Mouse (Mus musculus) embryonic fibroblast, embryonic 13.5 days (primary cell): Measurements from ENCODE around the gene Tram2. TPM values are rescaled to one million over a fixed set of nuclear protein-coding genes. Genes with fewer than 3 reads are reported as not detected.
A peak's percentile ranks its signal among the peaks of the same experiment; 100 is the strongest.

Experiments used
- H3K27ac ChIP-seq: 2 replicates; pipeline ENCODE4 v1.5.1; 2012; ENCODE audit warnings: low read length, control low read depth, inconsistent platforms; ENCODE audit not compliant: insufficient read depth
- H3K4me1 ChIP-seq: 2 replicates; pipeline ENCODE4 v1.6.1; 2011; ENCODE audit warnings: low read length; ENCODE audit not compliant: control insufficient read depth, insufficient read depth
- H3K4me3 ChIP-seq: 2 replicates; pipeline ENCODE4 v1.5.1; 2011; ENCODE audit warnings: mild to moderate bottlenecking, control low read depth, low read length; ENCODE audit not compliant: insufficient read depth
- CTCF ChIP-seq: IDR thresholded peaks from 2 replicates; pipeline ENCODE4 v1.5.1; 2011; ENCODE audit warnings: mild to moderate bottlenecking, control low read depth, low read length, moderate library complexity, borderline replicate concordance; ENCODE audit not compliant: insufficient read depth
- POLR2A ChIP-seq: IDR thresholded peaks from 2 replicates; pipeline ENCODE4 v1.6.1; 2011; ENCODE audit warnings: low read depth, mild to moderate bottlenecking, control low read depth, low read length, moderate library complexity
- polyA plus RNA-seq: library from polyadenylated mRNA; stranded (reverse); fragments of >200 nt; gene quantifications from 2 replicates; pipeline ENCODE4 v1.2.4, GENCODE M21; 2011; ENCODE audit warnings: low read depth; ENCODE audit not compliant: missing spikeins, insufficient read length

Gene Tram2
- polyA plus RNA-seq, 1 experiment = 57.1 TPM

DNA sequence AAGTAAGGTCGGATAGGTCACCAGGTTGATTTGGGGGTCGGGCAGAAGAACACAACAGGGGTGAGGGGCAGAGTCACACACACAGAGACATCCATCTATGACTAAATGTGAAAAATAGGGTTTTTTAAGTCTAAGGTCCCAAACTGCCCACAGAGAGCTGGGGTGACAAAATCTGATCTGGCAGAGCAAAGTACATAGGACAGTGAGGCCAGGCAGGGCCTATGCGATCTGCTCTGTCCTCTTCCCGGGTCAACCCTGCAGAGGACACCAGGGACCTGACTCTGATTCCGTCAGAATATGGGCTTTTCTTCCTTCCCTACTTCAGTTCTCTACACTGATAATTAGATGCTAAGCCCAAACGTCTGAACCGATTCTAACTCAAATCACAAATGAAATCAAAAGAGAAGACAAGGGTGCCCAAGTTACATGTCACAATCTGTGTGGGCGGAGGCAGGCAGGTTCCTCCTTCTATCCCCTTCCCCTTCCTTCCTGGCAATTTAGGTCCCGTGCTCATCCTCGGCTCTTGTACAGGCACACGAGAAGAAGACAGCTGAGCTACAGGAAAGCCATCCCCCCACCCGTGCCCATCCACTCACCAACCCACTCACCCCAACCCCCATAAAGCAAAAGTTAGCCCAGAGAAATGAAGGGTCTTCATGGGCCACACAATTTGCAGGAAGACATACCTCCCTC is 9.1 kb downstream of the Tram2 start:
- Histone ChIP-seq H3K4me1 (peaks cover 31% of the 10 kb centered on the region), H3K4me3 (no peak overlapping the region), H3K27ac (no peak overlapping the region)
- TF ChIP-seq CTCF = no peak
- no peak for TF ChIP-seq POLR2A

DNA sequence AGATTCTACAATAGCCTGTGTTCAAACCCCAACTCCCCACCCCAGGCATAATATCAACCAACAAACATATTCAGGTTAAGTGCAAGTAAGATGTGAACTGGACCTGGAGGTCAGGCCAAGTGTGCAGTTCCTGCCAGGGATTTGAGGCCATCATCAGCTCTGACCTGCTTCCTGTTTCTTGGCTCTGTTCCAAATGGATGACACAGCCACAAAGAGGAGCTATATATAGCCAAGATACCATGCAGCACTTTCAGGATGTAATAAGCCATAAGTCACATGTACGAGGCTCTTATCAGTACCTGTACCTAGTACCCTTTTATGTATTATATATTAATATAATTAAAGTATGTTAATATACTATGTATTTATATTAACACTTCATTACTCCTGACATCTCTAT is 10.5 kb downstream of the Tram2 start:
- Histone ChIP-seq H3K27ac (no peak overlapping the region), H3K4me1 (peaks cover 18% of the 10 kb centered on the region)
- TF ChIP-seq POLR2A (no peak), CTCF (no peak)

GRCm38 (mm10) chr1:21067536-21068221 is 11.3 kb downstream of the Tram2 start:
- TF ChIP-seq POLR2A (no peak), CTCF (no peak)
- Histone ChIP-seq H3K4me1 (peaks cover 13% of the 10 kb centered on the region), H3K4me3 (no peak overlapping the region), H3K27ac (no peak overlapping the region)

More for the DNA sequence above, 10.5 kb downstream of the Tram2 start:
- no peak overlapping the region for H3K4me3 ChIP-seq

GRCm38 (mm10) chr1:21064153-21064552 is 14.9 kb downstream of the Tram2 start:
- H3K4me3 ChIP-seq = no peak overlapping the region
- H3K4me1 ChIP-seq = peaks cover 4% of the 10 kb centered on the region
- TF ChIP-seq CTCF (no peak), POLR2A (no peak)
- H3K27ac ChIP-seq = no peak overlapping the region

DNA sequence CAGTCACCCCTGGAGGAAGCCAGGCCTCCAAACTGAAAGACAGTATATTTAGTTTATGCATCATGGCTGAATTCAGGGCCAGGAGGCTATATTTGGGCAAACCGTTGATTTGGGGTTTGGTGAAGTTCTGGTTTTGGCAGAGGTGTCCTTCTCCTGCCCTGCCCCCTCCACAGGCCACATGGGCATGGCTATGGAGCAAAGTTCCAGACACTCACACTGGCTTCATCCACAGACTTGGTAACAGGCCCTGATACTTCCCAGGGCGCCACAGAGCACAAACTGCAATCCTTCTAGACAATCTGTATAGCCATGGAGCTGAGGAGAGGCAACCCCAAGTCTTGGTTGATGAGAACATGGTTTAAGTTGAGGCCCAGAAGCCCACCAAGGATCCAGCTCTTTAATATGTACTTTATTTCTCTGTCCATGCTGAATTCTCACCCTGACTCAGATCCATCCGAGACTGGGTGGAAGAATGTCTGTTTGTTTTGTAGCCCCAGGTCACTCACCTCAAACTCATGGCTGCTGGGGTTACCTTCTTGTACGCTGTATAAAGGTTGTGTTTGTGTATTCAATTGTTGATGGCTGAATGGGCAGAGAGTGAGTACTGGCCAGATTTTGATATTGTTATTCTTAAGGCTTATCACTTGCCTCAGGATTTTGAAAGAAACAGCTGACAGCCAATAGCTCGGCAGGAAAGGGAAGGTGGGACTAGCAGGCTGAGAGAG is 19.5 kb downstream of the Tram2 start:
- Histone ChIP-seq H3K4me3 (no peak overlapping the region), H3K4me1 (peaks cover 2% of the 10 kb centered on the region; the same call in 1 of the 2 replicates), H3K27ac (no peak overlapping the region)
- TF ChIP-seq POLR2A (no peak), CTCF (no peak)

DNA sequence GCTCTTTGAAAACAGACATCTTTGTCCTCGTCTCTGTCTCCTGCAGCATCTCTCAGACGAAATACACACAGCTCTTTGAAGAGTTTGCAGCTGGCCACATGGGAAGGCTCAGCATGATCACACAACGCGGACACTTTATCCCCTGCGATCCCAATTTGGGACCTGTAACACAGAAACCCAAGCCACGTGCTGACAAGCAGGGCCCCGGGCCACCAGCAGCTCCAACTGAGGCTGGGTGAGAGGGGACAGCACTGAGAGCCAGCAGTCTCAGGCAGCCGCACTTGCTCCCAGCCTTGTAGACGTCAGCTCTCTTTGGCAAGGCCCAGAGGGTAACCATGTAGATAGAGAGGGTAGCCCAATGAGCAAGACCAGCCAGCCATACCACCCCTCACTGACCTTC is 26.0 kb downstream of the Tram2 start:
- Histone ChIP-seq H3K4me3 (no peak overlapping the region), H3K4me1 (peaks cover 18% of the 10 kb centered on the region), H3K27ac (peak overlapping the region; percentile 30)
- TF ChIP-seq POLR2A (no peak), CTCF (no peak)

- H3K4me1 ChIP-seq = peaks cover 16% of the 10 kb centered on the region
- H3K27ac ChIP-seq = peak overlapping the region; percentile 41
- no peak overlapping the region for H3K4me3 ChIP-seq
- TF ChIP-seq CTCF (no peak), POLR2A (no peak)
Measured at GRCm38 (mm10) chr1:21052608-21053007, 26.4 kb downstream of the Tram2 start.

- TF ChIP-seq CTCF (no peak), POLR2A (no peak)
- H3K4me1 ChIP-seq = peaks cover 16% of the 10 kb centered on the region
- H3K4me3 ChIP-seq = no peak overlapping the region
- H3K27ac ChIP-seq = 0 out of 2 replicates have a peak overlapping the region, but pooled peaks have one; percentile 41
Measured at GRCm38 (mm10) chr1:21052132-21052545, 26.9 kb downstream of the Tram2 start.

DNA sequence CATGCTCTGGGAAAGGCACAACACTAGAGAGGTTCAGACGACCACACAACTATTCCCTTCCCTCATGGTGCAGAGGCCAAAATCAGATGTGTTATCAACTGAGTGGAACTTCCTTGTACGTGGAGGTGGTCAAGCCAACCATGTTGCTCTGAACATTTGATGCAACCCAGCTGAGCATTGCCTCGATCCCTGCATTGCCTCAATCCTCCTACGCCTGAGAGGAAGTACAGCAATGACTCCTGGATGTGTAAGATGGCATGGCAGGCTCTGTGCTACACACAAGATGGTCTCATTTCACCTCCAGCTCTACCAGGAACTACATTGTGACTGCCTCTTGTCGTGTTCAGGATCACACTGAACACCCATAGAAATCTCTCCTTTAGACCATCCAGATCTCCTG is 30.0 kb downstream of the Tram2 start:
- H3K4me3 ChIP-seq = no peak overlapping the region
- H3K27ac ChIP-seq = no peak overlapping the region
- peaks cover 16% of the 10 kb centered on the region for H3K4me1 ChIP-seq
- TF ChIP-seq CTCF = no peak
